Mouse (Mus musculus) MEL (cell line): ENCODE measurements around the gene Tnfsf10.

ENCODE experiments used
- CTCF ChIP-seq, 3 experiments: IDR thresholded peaks in 2 of 3; conservative IDR thresholded peaks in 1 of 3; 2 replicates each; pipeline ENCODE4 v1.5.1; 2011 to 2012; ENCODE audit warnings: low read length in 3 of 3, low read depth in 2 of 3, mild to moderate bottlenecking in 2 of 3, improper control_type of control experiment in 1 of 3, inconsistent platforms in 1 of 3, mixed read lengths in 1 of 3, moderate library complexity in 1 of 3; ENCODE audit not compliant: control insufficient read depth in 1 of 3, insufficient read depth in 1 of 3, poor library complexity in 1 of 3, severe bottlenecking in 1 of 3
- EP300 ChIP-seq, 2 experiments: IDR thresholded peaks; 2 replicates each; pipeline ENCODE4 v1.6.1; 2011; ENCODE audit warnings: improper control_type of control experiment in 2 of 2, low read length in 2 of 2, low read depth in 1 of 2, mild to moderate bottlenecking in 1 of 2
- POLR2AphosphoS2 ChIP-seq: IDR thresholded peaks from 2 replicates; pipeline ENCODE4 v1.6.1; 2011; ENCODE audit warnings: low read length, improper control_type of control experiment
- RCOR1 ChIP-seq: IDR thresholded peaks from 2 replicates; pipeline ENCODE4 v1.6.1; 2012; ENCODE audit warnings: low read depth, mild to moderate bottlenecking, inconsistent platforms, low read length, improper control_type of control experiment
- SMC3 ChIP-seq: IDR thresholded peaks from 2 replicates; pipeline ENCODE4 v1.6.1; 2011; ENCODE audit warnings: low read depth, low read length, improper control_type of control experiment
- TAL1 ChIP-seq: IDR thresholded peaks from 2 replicates; pipeline ENCODE4 v1.6.1; 2012; ENCODE audit warnings: mild to moderate bottlenecking, inconsistent platforms, low read length, moderate library complexity, mixed read lengths
- TCF12 ChIP-seq: IDR thresholded peaks from 2 replicates; pipeline ENCODE4 v1.6.1; 2014; ENCODE audit warnings: low read depth, mild to moderate bottlenecking, inconsistent platforms, low read length, improper control_type of control experiment, moderate library complexity
- USF1 ChIP-seq: IDR thresholded peaks from 2 replicates; pipeline ENCODE4 v1.6.1; 2014; ENCODE audit warnings: low read depth, mild to moderate bottlenecking, inconsistent platforms, low read length, improper control_type of control experiment, moderate library complexity
- ZC3H11A ChIP-seq: IDR thresholded peaks from 2 replicates; pipeline ENCODE4 v1.6.1; 2012; ENCODE audit warnings: low read depth, mild to moderate bottlenecking, inconsistent platforms, low read length, improper control_type of control experiment
- ZNF384 ChIP-seq: IDR thresholded peaks from 2 replicates; pipeline ENCODE4 v1.6.1; 2012; ENCODE audit warnings: low read depth, mild to moderate bottlenecking, inconsistent platforms, low read length, improper control_type of control experiment

DNA sequence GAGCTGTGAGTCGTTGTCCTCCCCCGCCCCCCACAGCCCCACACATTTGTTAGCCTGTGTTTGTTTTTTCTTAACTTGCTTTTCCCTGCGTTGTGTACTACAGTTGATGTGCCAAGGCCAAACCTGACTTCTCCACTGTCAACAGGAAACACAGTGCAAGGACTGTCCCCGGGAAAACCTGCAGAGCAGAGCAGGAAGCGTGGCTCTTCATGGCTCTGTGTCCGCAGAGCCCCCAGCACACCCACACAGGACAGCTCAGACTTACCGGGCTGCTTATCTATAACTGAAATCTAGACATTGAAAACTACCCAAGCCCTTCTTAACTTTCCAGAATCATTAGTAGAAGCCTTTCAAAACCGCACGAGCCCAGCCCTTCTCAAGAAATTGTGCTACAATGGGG is 31.8 kb upstream of the Tnfsf10 start:
- TF ChIP-seq TAL1 = no peak
- TF ChIP-seq RCOR1 = no peak
- no peak for TF ChIP-seq CTCF (IDR thresholded peaks at IDR 0.05 in 2 of 3, conservative IDR thresholded peaks at IDR 0.05 in 1 of 3; ENCODE audit: control insufficient read depth in 1 of 3, insufficient read depth in 1 of 3, low read depth in 2 of 3, low read length in 3 of 3, poor library complexity in 1 of 3, severe bottlenecking in 1 of 3)
- no peak for TF ChIP-seq USF1
- TF ChIP-seq EP300 (IDR thresholded peaks at IDR 0.05; ENCODE audit: low read depth in 1 of 2, low read length in 2 of 2) = no peak
- TF ChIP-seq TCF12 = no peak
- TF ChIP-seq SMC3 = no peak
- no peak for TF ChIP-seq POLR2AphosphoS2
- no peak for TF ChIP-seq ZC3H11A
- TF ChIP-seq ZNF384 = no peak
